Mouse (Mus musculus) brain, embryonic 14.5 days (tissue): ENCODE results near the gene Snrpe.

Source experiments
- CTCF ChIP-seq: fragments of 200-500 bp; IDR thresholded peaks from 2 replicates; pipeline ENCODE4 v1.5.1; 2012; ENCODE audit warnings: inconsistent platforms, mild to moderate bottlenecking, moderate library complexity, borderline replicate concordance; ENCODE audit not compliant: insufficient read depth, insufficient read length; ENCODE audit errors: extremely low read depth
- POLR2A ChIP-seq: fragments of 200-500 bp; IDR thresholded peaks from 2 replicates; pipeline ENCODE4 v1.6.1; 2012; ENCODE audit warnings: mild to moderate bottlenecking, inconsistent platforms, borderline replicate concordance; ENCODE audit not compliant: poor library complexity, insufficient read depth, insufficient read length, severe bottlenecking; ENCODE audit errors: extremely low read depth

DNA sequence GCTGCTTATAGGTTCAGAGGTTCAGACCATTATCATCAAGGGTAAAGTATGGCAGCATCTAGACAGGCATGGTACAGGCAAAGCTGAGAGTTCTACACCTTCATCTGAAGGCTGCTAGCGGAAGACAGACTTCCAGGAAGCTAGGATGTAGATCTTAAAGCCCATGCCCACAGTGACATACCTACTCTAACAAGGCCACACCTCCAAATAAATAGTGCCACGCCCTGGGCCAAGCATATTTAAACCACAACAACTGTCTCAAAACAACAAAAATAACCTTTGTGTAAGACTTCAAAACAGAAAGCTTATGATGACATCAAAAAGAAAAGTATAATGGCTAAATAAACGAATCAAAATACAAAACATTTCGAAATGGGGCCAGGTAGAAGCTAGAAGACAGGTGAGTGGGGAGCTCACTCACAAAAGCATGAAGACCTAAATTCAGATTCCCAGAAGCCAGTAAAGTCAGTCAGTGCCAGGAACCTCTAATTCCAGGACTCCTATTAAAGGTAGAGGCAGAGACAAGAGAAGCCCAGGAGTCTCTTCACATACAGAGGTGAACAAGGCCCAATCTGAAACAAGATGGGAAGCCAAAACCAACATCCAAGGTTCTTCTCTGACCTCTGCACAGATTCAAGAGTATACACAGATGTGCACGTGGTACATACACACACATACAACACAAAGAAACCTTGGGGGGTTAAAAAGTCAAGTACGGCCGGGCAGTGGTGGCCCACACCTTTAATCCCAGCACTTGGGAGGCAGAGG lies 40.4 kb upstream of the Snrpe start:
- no peak for TF ChIP-seq CTCF
- TF ChIP-seq POLR2A = no peak
